Mouse (Mus musculus) ES-E14 (cell line): ENCODE data around the gene Nckap1. TPM values are rescaled to one million over a fixed set of nuclear protein-coding genes. Genes with fewer than 3 reads are reported as not detected.
"Not testable (repeated sequence)": the region's sequence is repeated elsewhere in the genome, so short reads cannot be mapped to it uniquely, and the experiment has no call there.

Source experiments
- DNase-seq: peaks from one replicate; pipeline ENCODE4 v3.0.0-alpha.2; 2013; ENCODE audit warnings: low read depth, low spot score
- H3K27ac ChIP-seq: 2 replicates; pipeline ENCODE4 v1.5.1; 2012; ENCODE audit warnings: low read depth, mild to moderate bottlenecking, low read length, moderate library complexity, mixed read lengths; ENCODE audit not compliant: poor library complexity, insufficient read depth, severe bottlenecking
- H3K36me3 ChIP-seq: 2 replicates; pipeline ENCODE4 v1.6.1; 2012; ENCODE audit warnings: mild to moderate bottlenecking, low read length, moderate library complexity, mixed read lengths; ENCODE audit not compliant: control insufficient read depth, poor library complexity, insufficient read depth, severe bottlenecking
- H3K4me1 ChIP-seq, 2 experiments: fragments of 150-350 bp in 1 of 2; sonication (generic) in 1 of 2; 2 replicates each; pipeline ENCODE4 v1.6.1; 2012; ENCODE audit warnings: low read length in 2 of 2, mild to moderate bottlenecking in 1 of 2, mixed read lengths in 1 of 2; ENCODE audit not compliant: control insufficient read depth in 2 of 2, insufficient read depth in 2 of 2, poor library complexity in 1 of 2
- H3K4me3 ChIP-seq, 2 experiments: fragments of 150-350 bp in 1 of 2; sonication (generic) in 1 of 2; 2 replicates each; pipeline ENCODE4 v1.5.1; 2012; ENCODE audit warnings: low read length in 2 of 2, low read depth in 1 of 2, mild to moderate bottlenecking in 1 of 2, mixed read lengths in 1 of 2; ENCODE audit not compliant: insufficient read depth in 1 of 2, poor library complexity in 1 of 2, severe bottlenecking in 1 of 2
- H3K9ac ChIP-seq: 2 replicates; pipeline ENCODE4 v1.6.1; 2012; ENCODE audit warnings: low read depth, mild to moderate bottlenecking, low read length, mixed read lengths; ENCODE audit not compliant: poor library complexity, insufficient read depth, severe bottlenecking
- H3K9me3 ChIP-seq: fragments of 150-350 bp; sonication (generic); 2 replicates; pipeline ENCODE4 v1.6.1; 2012; ENCODE audit warnings: low read depth, mild to moderate bottlenecking, low read length; ENCODE audit not compliant: control insufficient read depth, insufficient read depth
- CHD2 ChIP-seq: IDR thresholded peaks from 2 replicates; pipeline ENCODE4 v1.6.1; 2014; ENCODE audit warnings: mild to moderate bottlenecking, low read depth, low read length, inconsistent platforms
- HCFC1 ChIP-seq: IDR thresholded peaks from 2 replicates; pipeline ENCODE4 v1.6.1; 2012; ENCODE audit warnings: low read length, inconsistent platforms, borderline replicate concordance; ENCODE audit not compliant: insufficient read depth
- MAFK ChIP-seq: IDR thresholded peaks from 2 replicates; pipeline ENCODE4 v1.6.1; 2014; ENCODE audit warnings: mild to moderate bottlenecking, low read depth, low read length, inconsistent platforms; ENCODE audit not compliant: insufficient read depth
- ZC3H11A ChIP-seq: IDR thresholded peaks from 2 replicates; pipeline ENCODE4 v1.6.1; 2012; ENCODE audit warnings: low read depth, mild to moderate bottlenecking, inconsistent platforms, low read length, borderline replicate concordance
- ZNF384 ChIP-seq: IDR thresholded peaks from 2 replicates; pipeline ENCODE4 v1.6.1; 2012; ENCODE audit warnings: low read depth, low read length, inconsistent platforms
- in situ Hi-C, 2 experiments: fragments of 600-800 bp; cut with MboI; formaldehyde crosslinking; loops; one replicate each; pipeline ENCODE4 v1.15.1; 2025; ENCODE audit warnings: low sequenced_read_pairs in 2 of 2, inconsistent platforms in 1 of 2; ENCODE audit not compliant: unreplicated experiment in 2 of 2
- total RNA-seq: library from RNA; depleted of rRNA; stranded (reverse); fragments of 300-350 nt; gene quantifications from 2 replicates; pipeline ENCODE4 v1.2.3, GENCODE M21; 2012

Nckap1 gene
- total RNA-seq, 1 experiment: 62.6 TPM

GRCm38 (mm10) chr2:80506051-80506802 is 75.0 kb downstream of the Nckap1 start:
- H3K4me1 ChIP-seq: no peaks in the 10 kb centered on the region
- peaks cover 16% of the 10 kb centered on the region for H3K36me3 ChIP-seq
- TF ChIP-seq CHD2 (no peak), ZNF384 (no peak), MAFK (no peak), ZC3H11A (no peak), HCFC1 (no peak)
- H3K9me3 ChIP-seq: no peaks in the 10 kb centered on the region
- in situ Hi-C loops: no loop called here
- H3K9ac ChIP-seq: no peak overlapping the region
- no peak for DNase-seq
- H3K4me3 ChIP-seq: no peak overlapping the region
- no peak overlapping the region for H3K27ac ChIP-seq

- Histone ChIP-seq H3K9me3 (no peaks in the 10 kb centered on the region), H3K4me1 (no peaks in the 10 kb centered on the region), H3K36me3 (peaks cover 14% of the 10 kb centered on the region), H3K27ac (no peak overlapping the region), H3K4me3 (no peak overlapping the region), H3K9ac (no peak overlapping the region)
- TF ChIP-seq MAFK (no peak), HCFC1 (no peak), ZC3H11A (no peak), CHD2 (no peak), ZNF384 (no peak)
- in situ Hi-C loops: no loop called here
- DNase-seq: no peak
Measured at GRCm38 (mm10) chr2:80502132-80502531, 79.0 kb downstream of the Nckap1 start.

GRCm38 (mm10) chr2:80495304-80495703 is 85.9 kb downstream of the Nckap1 start:
- H3K36me3 ChIP-seq, H3K9me3 ChIP-seq, in situ Hi-C loops, H3K9ac ChIP-seq, H3K4me3 ChIP-seq, DNase-seq, H3K4me1 ChIP-seq, H3K27ac ChIP-seq: not testable (repeated sequence)

GRCm38 (mm10) chr2:80486851-80487250 is 94.3 kb downstream of the Nckap1 start:
- Histone ChIP-seq H3K4me3 (no peak overlapping the region), H3K9me3 (no peaks in the 10 kb centered on the region), H3K27ac (no peak overlapping the region), H3K9ac (no peak overlapping the region), H3K4me1 (no peaks in the 10 kb centered on the region), H3K36me3 (no peaks in the 10 kb centered on the region)
- DNase-seq: no peak
- in situ Hi-C loops: no loop called here
- TF ChIP-seq ZC3H11A (no peak), HCFC1 (no peak), CHD2 (no peak)

GRCm38 (mm10) chr2:80484951-80485350 is 96.2 kb downstream of the Nckap1 start:
- Histone ChIP-seq H3K36me3 (no peaks in the 10 kb centered on the region), H3K4me1 (no peaks in the 10 kb centered on the region), H3K4me3 (no peak overlapping the region), H3K9me3 (no peaks in the 10 kb centered on the region), H3K27ac (no peak overlapping the region), H3K9ac (no peak overlapping the region)
- no peak for TF ChIP-seq ZNF384
- no peak for TF ChIP-seq HCFC1
- TF ChIP-seq MAFK: no peak
- TF ChIP-seq CHD2: no peak
- TF ChIP-seq ZC3H11A: no peak
- in situ Hi-C loops: no loop called here
- no peak for DNase-seq
